Mouse (Mus musculus): Measurements from ENCODE around the gene Krtap29-1. TPM values are rescaled to one million over a fixed set of nuclear protein-coding genes. Genes with fewer than 3 reads are reported as not detected.

Gene Krtap29-1
- total RNA-seq, 2 experiments from 2014 or later: not detected

DNA sequence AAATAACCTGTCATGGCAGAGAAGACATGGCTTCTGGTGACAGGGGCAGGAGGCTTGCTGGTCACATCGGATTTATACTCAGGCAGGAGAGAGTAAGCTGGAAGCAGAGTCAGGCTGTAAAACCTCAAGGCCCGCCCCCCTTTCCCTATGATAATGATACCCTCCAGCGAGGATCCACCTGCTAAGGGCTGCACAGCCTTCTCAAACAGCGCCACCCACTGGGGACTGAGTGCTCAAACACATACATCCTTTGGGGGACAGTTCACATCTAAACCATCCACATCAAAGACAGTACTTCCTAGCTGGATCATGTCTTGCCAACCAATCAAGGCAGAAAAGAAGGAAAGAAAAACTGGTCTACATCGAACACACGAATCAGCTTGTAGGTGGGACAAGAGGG is 14.6 kb downstream of the Krtap29-1 start:
- intact Hi-C loops (cut with DNase I): no loop called here

GRCm38 (mm10) chr11:99948175-99948574 is 30.7 kb downstream of the Krtap29-1 start, which contains the start of gene Krtap9-5:
Krtap9-5 (plus strand) TSS chr11:99948475.
- no peak for DNase-seq
- intact Hi-C loops (cut with DNase I): no loop called here

More for the DNA sequence above, 14.6 kb downstream of the Krtap29-1 start:
- no peak for DNase-seq

DNA sequence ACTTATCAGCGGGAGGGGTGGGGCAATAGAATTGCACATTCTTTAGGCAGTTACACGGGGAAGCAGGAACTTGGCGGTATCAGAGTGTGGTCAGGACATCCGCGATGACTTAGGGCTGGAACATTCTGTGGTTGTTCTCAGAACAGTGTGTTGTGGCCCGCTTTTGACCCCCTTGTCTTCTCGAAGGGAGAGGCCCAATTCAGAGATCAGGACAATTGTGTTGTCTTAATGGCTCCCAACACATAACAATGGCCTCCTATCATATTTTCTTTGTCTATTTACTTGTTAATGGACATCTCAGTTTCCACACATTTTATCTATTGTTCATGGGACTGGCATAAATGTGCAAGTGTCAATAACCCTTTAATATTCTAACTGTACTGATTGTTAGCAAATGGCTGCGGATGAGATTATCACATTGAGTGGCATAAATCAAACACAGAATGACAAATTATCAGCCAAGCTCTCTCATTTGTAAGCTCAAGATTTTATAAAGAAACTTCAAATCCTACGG is 41.0 kb downstream of the Krtap29-1 start:
- no peak for DNase-seq
- intact Hi-C loops (cut with DNase I): no loop called here

DNA sequence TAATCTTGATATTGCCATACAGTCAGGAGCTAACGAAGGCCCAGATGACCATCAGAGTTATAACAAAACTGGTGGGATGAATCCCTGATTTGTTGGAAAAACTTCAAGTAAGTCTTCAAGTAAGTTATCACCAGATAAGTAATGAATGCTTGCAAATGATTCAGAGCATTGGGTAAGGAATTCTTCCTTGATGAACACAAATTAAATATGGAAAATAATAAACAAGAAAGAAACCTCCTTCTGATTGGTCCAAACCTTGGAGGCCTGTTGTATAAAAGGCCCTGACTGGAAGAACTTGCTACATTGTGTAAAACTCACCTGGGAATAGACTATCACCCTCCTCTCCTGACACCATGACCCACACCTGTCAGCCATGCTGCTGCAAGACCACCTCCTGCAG is 42.9 kb downstream of the Krtap29-1 start, which contains the start of gene Krtap31-2:
TSS of gene Krtap31-2 (plus strand) at position 301 of the 400 bp plus-strand sequence.
- intact Hi-C loops (cut with DNase I): no loop called here
- DNase-seq: no peak

Other genes with a start within 250 kb of the Krtap29-1 start
- gene Gm14180, start 244.8 kb downstream of the Krtap29-1 start, total RNA-seq (2021): not detected
- gene Gm11595, start 206.1 kb downstream of the Krtap29-1 start, total RNA-seq (2021): not detected
- gene Krtap4-8, start 198.3 kb downstream of the Krtap29-1 start, total RNA-seq (2021): not detected
- not detected for gene Krtap4-9, start 193.9 kb downstream of the Krtap29-1 start, total RNA-seq (2021)
- not detected for gene Gm11596, start 185.6 kb downstream of the Krtap29-1 start, total RNA-seq (2021)
- gene Gm11569, start 180.1 kb downstream of the Krtap29-1 start, total RNA-seq (2021): not detected
- not detected for gene Gm11554, start 174.6 kb downstream of the Krtap29-1 start, total RNA-seq (2021)
- gene Krtap4-13, start 169.2 kb downstream of the Krtap29-1 start, total RNA-seq (2021): not detected
- not detected for gene Gm11564, start 163.4 kb downstream of the Krtap29-1 start, total RNA-seq (2021)
- gene 2300003K06Rik, start 141.0 kb downstream of the Krtap29-1 start, total RNA-seq (2021): not detected
- not detected for gene Krtap4-16, start 127.4 kb downstream of the Krtap29-1 start, total RNA-seq (2021)
- gene Gm11568, start 121.1 kb downstream of the Krtap29-1 start, total RNA-seq (2021): not detected
- not detected for gene Gm11559, start 114.6 kb downstream of the Krtap29-1 start, total RNA-seq (2021)
- not detected for gene Krtap9-1, start 105.7 kb downstream of the Krtap29-1 start, total RNA-seq (2021)
- gene Gm11567, start 99.9 kb downstream of the Krtap29-1 start, total RNA-seq (2021): not detected
- not detected for gene Krtap31-1, start 71.1 kb downstream of the Krtap29-1 start, total RNA-seq (2021)
- not detected for gene Gm11565, start 64.3 kb downstream of the Krtap29-1 start, total RNA-seq (2021)
- not detected for gene Krtap31-2, start 42.8 kb downstream of the Krtap29-1 start, total RNA-seq (2021)
- gene Krtap9-5, start 30.6 kb downstream of the Krtap29-1 start, total RNA-seq (2021): not detected
- not detected for gene Krtap16-1, start 7.5 kb upstream of the Krtap29-1 start, total RNA-seq (2021)
- not detected for gene Krtap17-1, start 14.9 kb upstream of the Krtap29-1 start, total RNA-seq (2021)
- not detected for gene Krt33a, start 37.2 kb upstream of the Krtap29-1 start, total RNA-seq (2021)
- not detected for gene Krt33b, start 50.8 kb upstream of the Krtap29-1 start, total RNA-seq (2021)
- gene Krt34, start 62.5 kb upstream of the Krtap29-1 start, total RNA-seq (2021): not detected
- gene Krt31, start 71.5 kb upstream of the Krtap29-1 start, total RNA-seq (2021): not detected
- not detected for gene Krt32, start 109.2 kb upstream of the Krtap29-1 start, total RNA-seq (2021)
- not detected for gene Krt35, start 117.2 kb upstream of the Krtap29-1 start, total RNA-seq (2021)
- gene Krt36, start 126.6 kb upstream of the Krtap29-1 start, total RNA-seq (2021): not detected
- gene Krt13, start 142.5 kb upstream of the Krtap29-1 start, total RNA-seq (2021): not detected
- not detected for gene Krt15, start 156.9 kb upstream of the Krtap29-1 start, total RNA-seq (2021)
- gene Krt19, start 169.6 kb upstream of the Krtap29-1 start, total RNA-seq (2021): 10 to 100 TPM in 1 of 2 experiments, 1 to 10 TPM in 1; 6.0 to 10.2 TPM
- gene Krt9, start 214.2 kb upstream of the Krtap29-1 start, total RNA-seq (2021): not detected
- under 1 TPM; 0.19 to 0.61 TPM for gene Krt14, start 228.5 kb upstream of the Krtap29-1 start, total RNA-seq (2021)

Measured in heart, postnatal 36 days (tissue).